Mouse (Mus musculus) ES-E14 (cell line): ENCODE data around the gene Casc3. TPM values are rescaled to one million over a fixed set of nuclear protein-coding genes. Genes with fewer than 3 reads are reported as not detected.

Experiments used
- DNase-seq: peaks from one replicate; pipeline ENCODE4 v3.0.0-alpha.2; 2013; ENCODE audit warnings: low read depth, low spot score
- H3K27ac ChIP-seq: 2 replicates; pipeline ENCODE4 v1.5.1; 2012; ENCODE audit warnings: low read depth, mild to moderate bottlenecking, low read length, moderate library complexity, mixed read lengths; ENCODE audit not compliant: poor library complexity, insufficient read depth, severe bottlenecking
- H3K36me3 ChIP-seq: 2 replicates; pipeline ENCODE4 v1.6.1; 2012; ENCODE audit warnings: mild to moderate bottlenecking, low read length, moderate library complexity, mixed read lengths; ENCODE audit not compliant: control insufficient read depth, poor library complexity, insufficient read depth, severe bottlenecking
- H3K4me1 ChIP-seq, 2 experiments: fragments of 150-350 bp in 1 of 2; sonication (generic) in 1 of 2; 2 replicates each; pipeline ENCODE4 v1.6.1; 2012; ENCODE audit warnings: low read length in 2 of 2, mild to moderate bottlenecking in 1 of 2, mixed read lengths in 1 of 2; ENCODE audit not compliant: control insufficient read depth in 2 of 2, insufficient read depth in 2 of 2, poor library complexity in 1 of 2
- H3K4me3 ChIP-seq, 2 experiments: fragments of 150-350 bp in 1 of 2; sonication (generic) in 1 of 2; 2 replicates each; pipeline ENCODE4 v1.5.1; 2012; ENCODE audit warnings: low read length in 2 of 2, low read depth in 1 of 2, mild to moderate bottlenecking in 1 of 2, mixed read lengths in 1 of 2; ENCODE audit not compliant: insufficient read depth in 1 of 2, poor library complexity in 1 of 2, severe bottlenecking in 1 of 2
- H3K9ac ChIP-seq: 2 replicates; pipeline ENCODE4 v1.6.1; 2012; ENCODE audit warnings: low read depth, mild to moderate bottlenecking, low read length, mixed read lengths; ENCODE audit not compliant: poor library complexity, insufficient read depth, severe bottlenecking
- H3K9me3 ChIP-seq: fragments of 150-350 bp; sonication (generic); 2 replicates; pipeline ENCODE4 v1.6.1; 2012; ENCODE audit warnings: low read depth, mild to moderate bottlenecking, low read length; ENCODE audit not compliant: control insufficient read depth, insufficient read depth
- CHD2 ChIP-seq: IDR thresholded peaks from 2 replicates; pipeline ENCODE4 v1.6.1; 2014; ENCODE audit warnings: mild to moderate bottlenecking, low read depth, low read length, inconsistent platforms
- HCFC1 ChIP-seq: IDR thresholded peaks from 2 replicates; pipeline ENCODE4 v1.6.1; 2012; ENCODE audit warnings: low read length, inconsistent platforms, borderline replicate concordance; ENCODE audit not compliant: insufficient read depth
- MAFK ChIP-seq: IDR thresholded peaks from 2 replicates; pipeline ENCODE4 v1.6.1; 2014; ENCODE audit warnings: mild to moderate bottlenecking, low read depth, low read length, inconsistent platforms; ENCODE audit not compliant: insufficient read depth
- ZC3H11A ChIP-seq: IDR thresholded peaks from 2 replicates; pipeline ENCODE4 v1.6.1; 2012; ENCODE audit warnings: low read depth, mild to moderate bottlenecking, inconsistent platforms, low read length, borderline replicate concordance
- ZNF384 ChIP-seq: IDR thresholded peaks from 2 replicates; pipeline ENCODE4 v1.6.1; 2012; ENCODE audit warnings: low read depth, low read length, inconsistent platforms
- in situ Hi-C, 2 experiments: fragments of 600-800 bp; cut with MboI; formaldehyde crosslinking; loops; one replicate each; pipeline ENCODE4 v1.15.1; 2025; ENCODE audit warnings: low sequenced_read_pairs in 2 of 2, inconsistent platforms in 1 of 2; ENCODE audit not compliant: unreplicated experiment in 2 of 2
- total RNA-seq: library from RNA; depleted of rRNA; stranded (reverse); fragments of 300-350 nt; gene quantifications from 2 replicates; pipeline ENCODE4 v1.2.3, GENCODE M21; 2012

Casc3 gene
- total RNA-seq, 1 experiment = 14.6 TPM

DNA sequence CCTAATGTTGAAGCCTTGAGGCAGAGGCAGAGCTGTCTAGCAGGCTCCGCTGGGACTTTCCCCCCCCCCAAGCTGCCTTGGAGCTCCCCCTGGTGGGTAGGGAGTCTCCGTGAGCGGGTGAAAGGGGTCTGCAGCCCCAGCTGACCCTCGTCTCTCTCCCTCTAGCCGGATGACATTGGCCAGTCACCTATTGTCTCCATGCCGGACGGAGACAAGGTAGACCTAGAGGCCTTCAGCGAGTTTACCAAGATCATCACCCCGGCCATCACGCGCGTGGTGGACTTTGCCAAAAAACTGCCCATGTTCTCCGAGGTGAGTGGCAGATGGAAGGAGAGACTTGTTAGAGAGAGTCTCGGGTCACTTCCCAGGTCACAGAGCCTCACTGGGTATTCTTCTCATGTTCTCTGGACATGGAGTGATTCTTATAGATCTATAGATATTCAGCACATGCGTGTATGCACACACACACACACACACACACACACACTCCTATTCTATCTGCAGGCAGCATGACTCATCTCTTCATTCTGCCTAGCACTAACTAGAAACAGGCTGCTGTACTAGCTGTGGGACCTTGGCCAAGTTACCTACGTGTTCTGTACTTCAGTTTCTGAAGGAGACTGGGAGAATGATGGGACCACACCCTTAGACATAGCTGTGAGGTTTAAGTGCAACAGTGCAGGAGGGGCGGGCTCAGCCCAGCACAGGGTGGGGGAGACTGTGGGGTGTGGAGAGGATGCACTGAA, 41.8 kb upstream of the Casc3 start:
- in situ Hi-C loops = no loop called here
- peak overlapping the region; percentile 32 to 50; a peak in 3 of 4 replicates for H3K4me3 ChIP-seq
- no peak for DNase-seq
- H3K36me3 ChIP-seq = no peaks in the 10 kb centered on the region
- no peaks in the 10 kb centered on the region for H3K9me3 ChIP-seq
- peaks cover 11 to 27% of the 10 kb centered on the region in 2 experiments for H3K4me1 ChIP-seq
- no peak overlapping the region for H3K27ac ChIP-seq
- TF ChIP-seq HCFC1 = no peak
- no peak for TF ChIP-seq CHD2
- no peak for TF ChIP-seq MAFK
- no peak for TF ChIP-seq ZC3H11A
- TF ChIP-seq ZNF384 = no peak
- H3K9ac ChIP-seq = peak overlapping the region; percentile 33; the same call in 1 of the 2 replicates

DNA sequence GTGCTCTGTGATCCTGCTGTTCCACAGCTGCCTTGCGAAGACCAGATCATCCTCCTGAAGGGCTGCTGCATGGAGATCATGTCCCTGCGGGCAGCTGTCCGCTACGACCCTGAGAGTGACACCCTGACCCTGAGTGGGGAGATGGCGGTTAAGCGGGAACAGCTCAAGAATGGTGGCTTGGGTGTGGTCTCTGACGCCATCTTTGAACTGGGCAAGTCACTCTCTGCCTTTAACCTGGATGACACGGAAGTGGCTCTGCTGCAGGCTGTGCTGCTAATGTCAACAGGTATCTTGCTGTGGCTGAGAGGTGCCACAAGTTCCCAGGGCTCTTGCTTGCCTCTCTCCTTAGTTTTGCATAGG, 41.2 kb upstream of the Casc3 start:
- Histone ChIP-seq H3K9ac (peak overlapping the region; percentile 53; the same call in 1 of the 2 replicates), H3K4me3 (peak overlapping the region; percentile 50 to 54), H3K9me3 (no peaks in the 10 kb centered on the region), H3K4me1 (peaks cover 11 to 31% of the 10 kb centered on the region in 2 experiments), H3K36me3 (peaks cover 2% of the 10 kb centered on the region; the same call in 1 of the 2 replicates), H3K27ac (no peak overlapping the region)
- DNase-seq = no peak
- in situ Hi-C loops = no loop called here
- no peak for TF ChIP-seq ZNF384
- no peak for TF ChIP-seq MAFK
- peak; percentile 52; the same call in 1 of the 2 replicates for TF ChIP-seq HCFC1

DNA sequence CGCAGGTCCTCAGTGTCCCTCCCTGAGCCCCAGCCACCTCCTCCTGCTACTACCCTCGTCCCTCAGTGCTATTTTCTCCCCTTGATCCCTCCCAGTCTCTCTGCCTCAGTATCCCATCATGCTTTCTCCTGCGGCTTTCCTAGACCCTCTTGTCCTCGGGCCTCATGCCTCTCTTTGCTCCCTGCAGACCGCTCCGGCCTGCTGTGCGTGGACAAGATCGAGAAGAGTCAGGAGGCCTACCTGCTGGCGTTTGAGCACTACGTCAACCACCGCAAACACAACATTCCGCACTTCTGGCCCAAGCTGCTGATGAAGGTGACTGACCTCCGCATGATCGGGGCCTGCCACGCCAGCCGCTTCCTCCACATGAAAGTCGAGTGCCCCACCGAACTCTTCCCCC, 40.6 kb upstream of the Casc3 start:
- H3K27ac ChIP-seq = no peak overlapping the region
- H3K9me3 ChIP-seq = no peaks in the 10 kb centered on the region
- peaks cover 11 to 33% of the 10 kb centered on the region in 2 experiments for H3K4me1 ChIP-seq
- in situ Hi-C loops = no loop called here
- H3K36me3 ChIP-seq = peaks cover 8% of the 10 kb centered on the region; the same call in 1 of the 2 replicates
- peak overlapping the region; percentile 53; the same call in 1 of the 2 replicates for H3K9ac ChIP-seq
- H3K4me3 ChIP-seq = peak overlapping the region; percentile 50 to 54
- TF ChIP-seq ZNF384 = no peak
- DNase-seq = no peak

DNA sequence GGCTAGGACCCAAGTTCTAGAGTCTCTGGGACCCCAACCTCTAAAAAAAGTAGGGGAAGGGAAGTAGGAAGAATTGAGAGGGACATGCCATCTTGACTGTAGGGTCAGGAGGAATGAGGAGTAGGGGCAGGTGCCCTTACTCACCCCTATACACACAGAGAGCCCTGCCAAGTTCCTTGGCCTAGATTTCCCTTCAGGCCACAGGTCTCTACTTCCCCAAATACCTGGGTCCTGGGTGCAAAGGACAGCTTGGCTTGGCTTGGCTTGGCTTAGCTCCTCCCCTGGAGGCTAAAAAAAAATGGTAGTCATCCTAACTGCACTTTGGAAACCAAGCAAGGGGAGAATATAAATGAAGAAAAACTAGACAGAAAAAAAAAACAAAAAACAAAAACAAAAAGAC, 40.0 kb upstream of the Casc3 start:
- H3K4me3 ChIP-seq = peak overlapping the region in 1 of 2 experiments; percentile 54; a peak in 2 of 4 replicates
- peak overlapping the region; percentile 53; the same call in 1 of the 2 replicates for H3K9ac ChIP-seq
- DNase-seq = no peak
- H3K4me1 ChIP-seq = peaks cover 11 to 33% of the 10 kb centered on the region in 2 experiments
- TF ChIP-seq CHD2 = no peak
- no peak for TF ChIP-seq MAFK
- TF ChIP-seq ZC3H11A = no peak
- no peak for TF ChIP-seq ZNF384
- TF ChIP-seq HCFC1 = no peak
- in situ Hi-C loops = no loop called here
- no peaks in the 10 kb centered on the region for H3K9me3 ChIP-seq
- no peak overlapping the region for H3K27ac ChIP-seq
- peaks cover 14% of the 10 kb centered on the region; the same call in 1 of the 2 replicates for H3K36me3 ChIP-seq
